Mouse (Mus musculus): Measurements from ENCODE around the gene Gm49387. TPM values are rescaled to one million over a fixed set of nuclear protein-coding genes. Genes with fewer than 3 reads are reported as not detected.

Gm49387 gene
- not detected in 2 replicates for polyA plus RNA-seq (2014; fragmentation: Nextera tagmentation; extraction: Ambion mirVana)

GRCm38 (mm10) chr14:31640346-31640889, at the start of gene Gm49387:
TSS of gene Gm49387 (minus strand) at chr14:31640878.
- DNase-seq (ENCODE audit: low spot score) (no peak), ATAC-seq (replicated peaks; ENCODE audit: low FRiP score) (peak; percentile 34)
- Histone ChIP-seq H3K9ac (ENCODE audit: low read length) (peak within 1 kb of the TSS; percentile 62), H3K36me3 (ENCODE audit: control insufficient read depth, insufficient read depth, low read length) (no peaks in the 10 kb centered on the region), H3K27ac (ENCODE audit: low read depth, low read length) (peak within 1 kb of the TSS; percentile 51; the same call in 1 of the 2 replicates), H3K4me1 (replicated peaks; ENCODE audit: control insufficient read depth, insufficient read depth, low read length) (peaks cover 5% of the 10 kb centered on the region; the same call in 1 of the 2 replicates), H3K4me2 (ENCODE audit: low read depth, low read length, severe bottlenecking) (peak within 1 kb of the TSS; percentile 91), H3K4me3 (ENCODE audit: low read depth, low read length) (peak within 1 kb of the TSS; percentile 67), H3K27me3 (ENCODE audit: control insufficient read depth, insufficient read depth, low read length) (no peaks in the 10 kb centered on the region), H3K9me3 (ENCODE audit: control insufficient read depth, low read length) (no peaks in the 10 kb centered on the region)
- 4% methylated on average over 26 of the region's 26 CpGs for WGBS

- DNase-seq (ENCODE audit: low spot score) (no peak), ATAC-seq (replicated peaks; ENCODE audit: low FRiP score) (no peak)
- Histone ChIP-seq H3K9me3 (ENCODE audit: control insufficient read depth, low read length) (no peaks in the 10 kb centered on the region), H3K9ac (ENCODE audit: low read length) (no peak overlapping the region), H3K4me3 (ENCODE audit: low read depth, low read length) (no peak overlapping the region), H3K36me3 (ENCODE audit: control insufficient read depth, insufficient read depth, low read length) (no peaks in the 10 kb centered on the region), H3K4me1 (replicated peaks; ENCODE audit: control insufficient read depth, insufficient read depth, low read length) (no peaks in the 10 kb centered on the region), H3K27me3 (ENCODE audit: control insufficient read depth, insufficient read depth, low read length) (no peaks in the 10 kb centered on the region), H3K4me2 (ENCODE audit: low read depth, low read length, severe bottlenecking) (no peak overlapping the region), H3K27ac (ENCODE audit: low read depth, low read length) (no peak overlapping the region)
- 91% methylated on average over 1 of the region's 1 CpGs for WGBS
These were observed 45.6 kb upstream of the Gm49387 start for GRCm38 (mm10) chr14:31686231-31686630.

- Histone ChIP-seq H3K4me3 (ENCODE audit: low read depth, low read length) (no peak overlapping the region), H3K9me3 (ENCODE audit: control insufficient read depth, low read length) (no peaks in the 10 kb centered on the region), H3K4me2 (ENCODE audit: low read depth, low read length, severe bottlenecking) (no peak overlapping the region), H3K9ac (ENCODE audit: low read length) (no peak overlapping the region), H3K4me1 (replicated peaks; ENCODE audit: control insufficient read depth, insufficient read depth, low read length) (no peaks in the 10 kb centered on the region), H3K27ac (ENCODE audit: low read depth, low read length) (no peak overlapping the region), H3K36me3 (ENCODE audit: control insufficient read depth, insufficient read depth, low read length) (no peaks in the 10 kb centered on the region), H3K27me3 (ENCODE audit: control insufficient read depth, insufficient read depth, low read length) (no peaks in the 10 kb centered on the region)
- ATAC-seq (replicated peaks; ENCODE audit: low FRiP score) = no peak
- WGBS = 93% methylated on average over 10 of the region's 10 CpGs
- no peak for DNase-seq (ENCODE audit: low spot score)
These were observed 45.0 kb upstream of the Gm49387 start for GRCm38 (mm10) chr14:31685680-31686079.

GRCm38 (mm10) chr14:31684343-31685040, 43.8 kb upstream of the Gm49387 start:
- DNase-seq (ENCODE audit: low spot score) = no peak
- Histone ChIP-seq H3K36me3 (ENCODE audit: control insufficient read depth, insufficient read depth, low read length) (no peaks in the 10 kb centered on the region), H3K9ac (ENCODE audit: low read length) (no peak overlapping the region), H3K27me3 (ENCODE audit: control insufficient read depth, insufficient read depth, low read length) (no peaks in the 10 kb centered on the region), H3K4me3 (ENCODE audit: low read depth, low read length) (no peak overlapping the region), H3K4me1 (replicated peaks; ENCODE audit: control insufficient read depth, insufficient read depth, low read length) (no peaks in the 10 kb centered on the region), H3K9me3 (ENCODE audit: control insufficient read depth, low read length) (no peaks in the 10 kb centered on the region), H3K4me2 (ENCODE audit: low read depth, low read length, severe bottlenecking) (no peak overlapping the region), H3K27ac (ENCODE audit: low read depth, low read length) (no peak overlapping the region)
- WGBS = 76% methylated on average over 7 of the region's 7 CpGs
- no peak for ATAC-seq (replicated peaks; ENCODE audit: low FRiP score)

GRCm38 (mm10) chr14:31683610-31684009, 42.9 kb upstream of the Gm49387 start:
- no peak overlapping the region for H3K9ac ChIP-seq (ENCODE audit: low read length)
- no peaks in the 10 kb centered on the region for H3K27me3 ChIP-seq (ENCODE audit: control insufficient read depth, insufficient read depth, low read length)
- no peak overlapping the region for H3K4me3 ChIP-seq (ENCODE audit: low read depth, low read length)
- no peaks in the 10 kb centered on the region for H3K4me1 ChIP-seq (replicated peaks; ENCODE audit: control insufficient read depth, insufficient read depth, low read length)
- H3K36me3 ChIP-seq (ENCODE audit: control insufficient read depth, insufficient read depth, low read length) = no peaks in the 10 kb centered on the region
- no peak overlapping the region for H3K4me2 ChIP-seq (ENCODE audit: low read depth, low read length, severe bottlenecking)
- no peaks in the 10 kb centered on the region for H3K9me3 ChIP-seq (ENCODE audit: control insufficient read depth, low read length)
- no peak overlapping the region for H3K27ac ChIP-seq (ENCODE audit: low read depth, low read length)
- WGBS = 93% methylated on average over 1 of the region's 2 CpGs
- ATAC-seq (replicated peaks; ENCODE audit: low FRiP score) (no peak), DNase-seq (ENCODE audit: low spot score) (no peak)

GRCm38 (mm10) chr14:31681931-31682555, 41.4 kb upstream of the Gm49387 start:
- Histone ChIP-seq H3K9me3 (ENCODE audit: control insufficient read depth, low read length) (no peaks in the 10 kb centered on the region), H3K4me2 (ENCODE audit: low read depth, low read length, severe bottlenecking) (no peak overlapping the region), H3K9ac (ENCODE audit: low read length) (no peak overlapping the region), H3K27ac (ENCODE audit: low read depth, low read length) (no peak overlapping the region), H3K4me3 (ENCODE audit: low read depth, low read length) (no peak overlapping the region), H3K4me1 (replicated peaks; ENCODE audit: control insufficient read depth, insufficient read depth, low read length) (no peaks in the 10 kb centered on the region), H3K36me3 (ENCODE audit: control insufficient read depth, insufficient read depth, low read length) (no peaks in the 10 kb centered on the region), H3K27me3 (ENCODE audit: control insufficient read depth, insufficient read depth, low read length) (no peaks in the 10 kb centered on the region)
- ATAC-seq (replicated peaks; ENCODE audit: low FRiP score) = no peak
- WGBS = 56% methylated on average over 5 of the region's 5 CpGs
- no peak for DNase-seq (ENCODE audit: low spot score)

- H3K36me3 ChIP-seq (ENCODE audit: control insufficient read depth, insufficient read depth, low read length) = no peaks in the 10 kb centered on the region
- H3K27me3 ChIP-seq (ENCODE audit: control insufficient read depth, insufficient read depth, low read length) = no peaks in the 10 kb centered on the region
- no peak overlapping the region for H3K27ac ChIP-seq (ENCODE audit: low read depth, low read length)
- no peak overlapping the region for H3K4me2 ChIP-seq (ENCODE audit: low read depth, low read length, severe bottlenecking)
- no peaks in the 10 kb centered on the region for H3K9me3 ChIP-seq (ENCODE audit: control insufficient read depth, low read length)
- ATAC-seq (replicated peaks; ENCODE audit: low FRiP score) (no peak), DNase-seq (ENCODE audit: low spot score) (no peak)
- no peak overlapping the region for H3K4me3 ChIP-seq (ENCODE audit: low read depth, low read length)
- no peak overlapping the region for H3K9ac ChIP-seq (ENCODE audit: low read length)
- 90% methylated on average over 9 of the region's 9 CpGs for WGBS
- no peaks in the 10 kb centered on the region for H3K4me1 ChIP-seq (replicated peaks; ENCODE audit: control insufficient read depth, insufficient read depth, low read length)
These were observed 40.6 kb upstream of the Gm49387 start for GRCm38 (mm10) chr14:31681291-31681690.

- no peaks in the 10 kb centered on the region for H3K36me3 ChIP-seq (ENCODE audit: control insufficient read depth, insufficient read depth, low read length)
- no peak overlapping the region for H3K27ac ChIP-seq (ENCODE audit: low read depth, low read length)
- DNase-seq (ENCODE audit: low spot score) (no peak), ATAC-seq (replicated peaks; ENCODE audit: low FRiP score) (no peak)
- H3K4me3 ChIP-seq (ENCODE audit: low read depth, low read length) = no peak overlapping the region
- no peak overlapping the region for H3K4me2 ChIP-seq (ENCODE audit: low read depth, low read length, severe bottlenecking)
- no peaks in the 10 kb centered on the region for H3K9me3 ChIP-seq (ENCODE audit: control insufficient read depth, low read length)
- no peaks in the 10 kb centered on the region for H3K27me3 ChIP-seq (ENCODE audit: control insufficient read depth, insufficient read depth, low read length)
- H3K4me1 ChIP-seq (replicated peaks; ENCODE audit: control insufficient read depth, insufficient read depth, low read length) = no peaks in the 10 kb centered on the region
- 91% methylated on average over 3 of the region's 3 CpGs for WGBS
- no peak overlapping the region for H3K9ac ChIP-seq (ENCODE audit: low read length)
These were observed 40.0 kb upstream of the Gm49387 start for GRCm38 (mm10) chr14:31680656-31681055.

Measured in forebrain, embryonic 11.5 days (tissue).